Mouse (Mus musculus): Measurements from ENCODE around the gene Inka2. TPM values are rescaled to one million over a fixed set of nuclear protein-coding genes. Genes with fewer than 3 reads are reported as not detected.

The Inka2 gene
- 4.0 and 4.8 TPM in 2 replicates for polyA plus RNA-seq (2015; fragmentation: Nextera tagmentation; extraction: Ambion mirVana)

DNA sequence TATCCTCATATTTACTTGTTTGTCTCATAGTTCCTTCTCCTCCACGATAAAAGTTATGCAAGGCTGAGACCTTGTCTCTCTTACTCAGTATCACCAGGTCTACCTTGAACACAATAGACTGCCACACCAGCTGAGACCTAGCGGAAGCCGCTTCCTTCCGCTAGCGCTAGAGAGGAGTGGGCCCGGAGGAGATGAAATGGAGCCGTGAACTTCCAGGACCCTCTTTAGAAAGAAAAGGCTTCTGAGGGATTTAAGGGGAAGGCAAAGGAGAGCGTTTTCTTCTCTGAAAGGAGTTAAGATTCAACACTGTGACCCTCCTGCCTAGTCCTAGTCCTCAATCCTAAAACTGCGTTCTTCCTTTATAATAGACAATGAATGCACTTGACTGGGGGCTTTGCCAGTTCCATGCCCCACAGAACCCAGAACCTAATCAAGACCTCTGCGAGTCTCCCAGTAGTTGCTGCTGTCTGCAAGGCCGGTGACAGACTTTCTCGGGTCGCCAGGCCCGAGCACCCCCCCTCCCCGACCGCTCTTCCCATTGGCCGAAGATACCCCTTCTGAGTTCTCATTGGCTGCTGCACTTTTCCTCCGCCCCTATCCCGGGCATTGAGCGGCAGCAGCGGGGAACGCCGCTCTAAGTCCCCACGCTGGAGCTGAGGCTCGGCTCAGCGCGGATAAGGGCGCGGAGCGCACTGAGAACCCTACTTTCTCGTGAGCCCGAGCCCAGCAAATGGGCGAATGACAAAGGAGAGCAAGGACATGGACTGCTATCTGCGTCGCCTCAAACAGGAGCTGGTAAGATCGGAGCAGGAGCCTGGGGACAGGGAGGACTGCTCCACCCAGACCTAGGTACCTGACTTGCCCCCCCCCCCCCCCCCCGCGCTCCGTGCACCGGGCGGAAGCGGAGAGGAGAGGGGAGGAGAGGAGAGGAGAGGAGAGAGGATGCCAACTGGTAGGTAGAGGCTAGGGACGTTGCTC is at the start of gene Inka2:
TSS of gene Inka2 (plus strand) at position 569 of the 978 bp plus-strand sequence.
- Histone ChIP-seq H3K36me3 (no peaks in the 10 kb centered on the region), H3K4me2 (peak within 1 kb of the TSS; percentile 91), H3K9me3 (no peaks in the 10 kb centered on the region), H3K4me3 (peak within 1 kb of the TSS; percentile 52), H3K27me3 (peaks cover 50% of the 10 kb centered on the region), H3K27ac (replicated peaks) (peak within 1 kb of the TSS; percentile 71), H3K9ac (peak within 1 kb of the TSS; percentile 74), H3K4me1 (replicated peaks) (peaks cover 44% of the 10 kb centered on the region)
- WGBS = 2% methylated on average over 39 of the region's 43 CpGs
- peak; percentile 96 for ATAC-seq (ENCODE audit: low read depth)

DNA sequence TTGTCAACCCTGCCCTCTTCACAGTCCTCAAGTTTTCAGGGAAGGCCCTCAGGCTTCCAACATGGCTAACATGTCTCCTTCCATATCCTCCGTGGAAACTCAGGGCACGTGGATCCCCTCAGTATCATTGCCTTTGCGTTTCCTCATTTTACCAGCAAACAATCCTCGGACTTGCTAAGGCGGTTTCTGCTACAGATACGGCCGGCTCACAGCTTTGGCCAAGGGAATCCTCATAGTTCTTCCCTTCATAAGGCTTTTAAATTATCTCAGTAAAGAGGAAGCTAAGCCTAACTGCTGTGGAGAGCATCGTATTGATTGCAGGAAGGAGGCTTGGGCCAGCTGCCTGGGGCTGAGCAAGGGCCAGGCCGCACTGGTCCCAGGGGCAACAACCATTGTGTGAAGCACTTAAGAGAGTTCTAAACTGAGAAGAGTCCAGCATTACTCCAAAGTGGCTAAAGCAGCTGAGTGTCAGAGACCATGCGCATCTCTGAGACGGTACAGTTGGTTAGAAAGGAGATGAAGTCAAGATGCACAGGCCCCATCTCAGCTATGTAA is 49.3 kb upstream of the Inka2 start:
- Histone ChIP-seq H3K36me3 (no peaks in the 10 kb centered on the region), H3K9ac (no peak overlapping the region), H3K9me3 (no peaks in the 10 kb centered on the region), H3K27me3 (no peaks in the 10 kb centered on the region), H3K4me3 (no peak overlapping the region), H3K4me2 (no peak overlapping the region), H3K27ac (replicated peaks) (no peak overlapping the region), H3K4me1 (replicated peaks) (no peaks in the 10 kb centered on the region)
- WGBS = 90% methylated on average over 11 of the region's 11 CpGs
- ATAC-seq (ENCODE audit: low read depth) = no peak

DNA sequence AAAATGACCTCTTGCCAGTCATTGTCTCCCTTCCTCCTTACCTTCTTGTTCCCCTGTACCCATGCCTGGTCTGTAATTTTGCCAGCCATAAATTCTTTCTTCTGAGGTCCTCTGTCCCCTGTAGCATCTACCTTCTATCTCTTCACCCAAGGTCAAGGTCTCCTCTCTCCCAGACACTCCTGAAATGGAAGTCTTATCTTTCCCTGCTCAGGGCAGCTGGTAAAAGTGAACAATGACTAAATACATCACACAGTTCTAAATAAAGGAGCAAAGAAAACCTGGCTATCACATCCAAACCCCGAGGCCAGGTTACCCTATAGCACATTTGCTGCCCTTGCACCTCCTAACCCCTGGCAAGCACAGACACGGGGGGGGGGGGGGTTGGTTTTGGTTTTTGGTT is 43.9 kb upstream of the Inka2 start:
- WGBS = 68% methylated on average over 2 of the region's 2 CpGs
- ATAC-seq (ENCODE audit: low read depth) = no peak
- Histone ChIP-seq H3K27me3 (no peaks in the 10 kb centered on the region), H3K4me1 (replicated peaks) (no peaks in the 10 kb centered on the region), H3K27ac (replicated peaks) (no peak overlapping the region), H3K36me3 (no peaks in the 10 kb centered on the region), H3K4me2 (no peak overlapping the region), H3K9me3 (no peaks in the 10 kb centered on the region), H3K4me3 (no peak overlapping the region), H3K9ac (no peak overlapping the region)

DNA sequence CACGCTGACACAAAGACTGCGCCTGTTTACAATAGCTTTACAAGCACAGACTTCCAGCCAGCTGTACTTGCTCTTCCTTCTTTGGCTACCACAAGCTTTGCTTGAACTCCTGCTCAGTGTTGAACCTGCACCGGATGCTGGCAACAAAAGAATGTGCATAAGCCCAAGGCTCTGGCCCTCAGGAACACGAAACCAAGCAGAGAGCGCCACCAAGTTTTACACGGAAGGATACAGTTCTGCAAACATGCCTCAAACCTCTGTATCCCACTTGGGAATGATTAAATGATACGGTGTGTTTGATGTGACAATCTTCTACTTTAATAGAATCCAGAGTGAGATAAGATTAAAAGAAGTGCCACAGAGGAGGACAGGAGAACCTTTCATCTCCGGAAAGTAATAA is 41.4 kb upstream of the Inka2 start:
- 88% methylated on average over 8 of the region's 8 CpGs for WGBS
- Histone ChIP-seq H3K4me1 (replicated peaks) (no peaks in the 10 kb centered on the region), H3K9me3 (no peaks in the 10 kb centered on the region), H3K9ac (no peak overlapping the region), H3K27ac (replicated peaks) (no peak overlapping the region), H3K4me3 (no peak overlapping the region), H3K36me3 (no peaks in the 10 kb centered on the region), H3K27me3 (no peaks in the 10 kb centered on the region), H3K4me2 (no peak overlapping the region)
- ATAC-seq (ENCODE audit: low read depth) = no peak

DNA sequence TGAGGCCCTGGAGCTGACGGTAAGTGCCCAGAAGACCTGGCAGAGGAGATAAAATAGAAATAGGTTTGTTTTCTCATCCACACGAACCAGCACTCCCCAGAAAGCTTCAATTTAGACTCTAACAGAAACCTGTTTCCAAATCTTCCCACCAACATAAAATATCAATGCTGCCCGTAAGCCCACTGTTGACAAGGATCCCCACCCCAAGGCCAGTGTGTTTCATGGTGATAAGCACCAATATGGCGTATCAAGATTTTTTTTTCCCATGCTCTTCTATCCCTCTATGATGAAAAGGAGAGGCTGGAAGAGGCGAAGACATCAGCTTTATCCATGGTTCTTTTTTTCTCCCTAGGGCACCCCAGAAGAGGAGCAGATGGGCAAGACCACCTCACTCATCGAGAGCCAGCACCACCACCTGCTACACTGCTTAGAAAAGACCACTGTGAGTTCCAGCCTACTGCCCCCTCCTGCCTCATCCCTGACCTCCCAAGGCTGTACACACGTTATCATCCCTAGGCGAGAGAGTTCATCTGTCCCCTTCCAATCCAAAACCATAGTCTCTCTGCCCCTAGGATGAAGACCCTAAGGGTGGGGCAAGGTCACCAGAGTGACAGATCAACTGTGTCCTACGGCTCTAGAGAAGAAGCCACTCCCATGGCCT is 39.2 kb upstream of the Inka2 start:
- Histone ChIP-seq H3K27ac (replicated peaks) (no peak overlapping the region), H3K4me2 (no peak overlapping the region), H3K4me1 (replicated peaks) (no peaks in the 10 kb centered on the region), H3K36me3 (no peaks in the 10 kb centered on the region), H3K4me3 (no peak overlapping the region), H3K9me3 (no peaks in the 10 kb centered on the region), H3K27me3 (no peaks in the 10 kb centered on the region), H3K9ac (no peak overlapping the region)
- 83% methylated on average over 9 of the region's 9 CpGs for WGBS
- ATAC-seq (ENCODE audit: low read depth) = no peak

DNA sequence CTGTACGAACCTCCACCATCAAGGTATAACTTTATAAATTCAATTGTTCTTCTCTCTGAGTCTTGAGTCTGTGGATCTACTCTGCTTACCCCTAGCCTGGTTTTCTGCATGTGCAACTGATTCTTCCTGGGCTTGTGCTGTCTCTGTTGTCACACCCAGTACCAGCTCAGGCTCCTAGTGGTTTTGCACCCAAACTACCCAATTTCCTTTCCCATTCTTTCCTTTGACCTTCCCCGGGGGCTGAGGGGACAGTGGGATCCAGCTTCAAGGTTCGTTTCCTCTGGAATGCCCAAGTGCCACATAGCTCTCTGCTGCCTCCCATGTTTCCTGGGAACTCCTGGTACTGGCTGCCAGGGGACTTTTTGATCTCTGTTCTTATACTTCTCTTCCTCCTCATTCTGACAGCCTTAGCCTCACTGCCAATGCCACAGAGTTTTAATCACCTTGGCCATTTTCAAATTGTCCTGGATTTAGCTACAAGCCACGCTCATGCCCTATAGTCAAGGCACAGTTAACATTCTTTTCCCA is 37.3 kb upstream of the Inka2 start:
- no peaks in the 10 kb centered on the region for H3K4me1 ChIP-seq (replicated peaks)
- no peak overlapping the region for H3K4me3 ChIP-seq
- no peak overlapping the region for H3K4me2 ChIP-seq
- ATAC-seq (ENCODE audit: low read depth) = no peak
- WGBS = 66% methylated on average over 4 of the region's 4 CpGs
- H3K36me3 ChIP-seq = no peaks in the 10 kb centered on the region
- no peaks in the 10 kb centered on the region for H3K27me3 ChIP-seq
- H3K9ac ChIP-seq = no peak overlapping the region
- no peak overlapping the region for H3K27ac ChIP-seq (replicated peaks)
- no peaks in the 10 kb centered on the region for H3K9me3 ChIP-seq

DNA sequence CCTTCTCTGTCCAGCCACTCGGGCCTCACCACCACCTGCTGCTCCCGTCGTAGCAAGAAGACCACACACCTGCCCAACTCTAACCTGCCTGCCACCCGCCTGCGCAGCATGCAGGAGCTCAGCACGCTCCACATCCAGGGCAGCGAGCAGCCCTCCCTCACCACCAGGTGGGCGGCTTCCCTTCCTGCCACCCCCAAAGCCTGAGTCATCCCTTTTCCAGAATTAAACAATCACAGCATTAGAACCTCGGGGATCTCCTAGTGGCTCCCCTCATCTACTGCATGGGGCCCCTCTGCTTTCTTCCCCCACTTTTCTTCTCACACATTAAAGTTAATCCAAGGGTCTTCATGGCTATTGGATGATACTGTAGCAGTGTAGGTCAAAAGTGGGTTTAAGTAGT is 36.2 kb upstream of the Inka2 start:
- no peak overlapping the region for H3K4me3 ChIP-seq
- H3K9me3 ChIP-seq = no peaks in the 10 kb centered on the region
- ATAC-seq (ENCODE audit: low read depth) = no peak
- H3K27me3 ChIP-seq = no peaks in the 10 kb centered on the region
- WGBS = 51% methylated on average over 9 of the region's 9 CpGs
- H3K27ac ChIP-seq (replicated peaks) = no peak overlapping the region
- no peak overlapping the region for H3K4me2 ChIP-seq
- no peaks in the 10 kb centered on the region for H3K4me1 ChIP-seq (replicated peaks)
- no peaks in the 10 kb centered on the region for H3K36me3 ChIP-seq
- no peak overlapping the region for H3K9ac ChIP-seq

DNA sequence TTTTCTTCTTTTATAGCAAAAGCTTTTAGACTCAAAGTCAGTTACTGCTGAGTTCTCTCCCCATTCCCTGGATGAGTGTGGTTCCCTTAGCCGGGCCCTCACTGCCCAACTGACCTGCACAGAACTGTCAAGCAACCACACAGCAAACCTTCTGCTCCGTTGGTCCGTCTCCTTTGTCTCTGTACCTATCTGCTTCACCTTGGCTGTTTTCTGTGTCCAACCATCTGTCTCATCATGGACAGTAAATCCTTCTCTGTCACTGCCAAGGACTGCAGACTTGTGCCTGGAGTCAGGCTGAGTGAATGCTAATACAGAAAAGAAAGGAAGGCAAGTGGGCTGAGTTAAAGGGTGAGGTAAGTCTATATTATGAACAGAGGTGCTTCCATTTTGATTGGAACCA is 34.6 kb upstream of the Inka2 start:
- no peak overlapping the region for H3K4me3 ChIP-seq
- no peaks in the 10 kb centered on the region for H3K36me3 ChIP-seq
- H3K9me3 ChIP-seq = no peaks in the 10 kb centered on the region
- no peaks in the 10 kb centered on the region for H3K4me1 ChIP-seq (replicated peaks)
- H3K9ac ChIP-seq = no peak overlapping the region
- no peak overlapping the region for H3K4me2 ChIP-seq
- H3K27me3 ChIP-seq = no peaks in the 10 kb centered on the region
- no peak for ATAC-seq (ENCODE audit: low read depth)
- no peak overlapping the region for H3K27ac ChIP-seq (replicated peaks)
- 93% methylated on average over 3 of the region's 3 CpGs for WGBS

DNA sequence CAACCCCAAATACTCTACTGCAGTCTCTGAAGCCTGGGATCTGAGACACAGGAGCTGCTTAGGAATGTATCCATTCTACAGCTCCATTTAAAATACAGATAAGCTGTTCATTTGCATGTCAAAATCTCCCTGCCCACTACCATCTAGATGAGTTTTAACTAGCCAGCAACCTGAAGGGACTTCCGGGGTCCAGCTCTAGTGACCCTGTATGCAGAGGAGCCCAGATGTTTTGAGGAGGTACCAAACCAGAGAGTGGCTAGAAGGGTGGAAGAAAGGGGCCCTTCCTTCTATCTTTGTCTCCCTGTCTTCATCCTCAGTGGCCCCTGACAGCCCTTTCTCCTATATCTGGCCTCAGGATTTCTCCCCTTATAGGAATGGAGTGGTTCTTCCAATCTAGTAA is 33.6 kb upstream of the Inka2 start:
- Histone ChIP-seq H3K4me2 (no peak overlapping the region), H3K27ac (replicated peaks) (no peak overlapping the region), H3K27me3 (no peaks in the 10 kb centered on the region), H3K9ac (no peak overlapping the region), H3K36me3 (no peaks in the 10 kb centered on the region), H3K4me1 (replicated peaks) (no peaks in the 10 kb centered on the region), H3K4me3 (no peak overlapping the region), H3K9me3 (no peaks in the 10 kb centered on the region)
- no peak for ATAC-seq (ENCODE audit: low read depth)
- 89% methylated on average over 1 of the region's 1 CpGs for WGBS

DNA sequence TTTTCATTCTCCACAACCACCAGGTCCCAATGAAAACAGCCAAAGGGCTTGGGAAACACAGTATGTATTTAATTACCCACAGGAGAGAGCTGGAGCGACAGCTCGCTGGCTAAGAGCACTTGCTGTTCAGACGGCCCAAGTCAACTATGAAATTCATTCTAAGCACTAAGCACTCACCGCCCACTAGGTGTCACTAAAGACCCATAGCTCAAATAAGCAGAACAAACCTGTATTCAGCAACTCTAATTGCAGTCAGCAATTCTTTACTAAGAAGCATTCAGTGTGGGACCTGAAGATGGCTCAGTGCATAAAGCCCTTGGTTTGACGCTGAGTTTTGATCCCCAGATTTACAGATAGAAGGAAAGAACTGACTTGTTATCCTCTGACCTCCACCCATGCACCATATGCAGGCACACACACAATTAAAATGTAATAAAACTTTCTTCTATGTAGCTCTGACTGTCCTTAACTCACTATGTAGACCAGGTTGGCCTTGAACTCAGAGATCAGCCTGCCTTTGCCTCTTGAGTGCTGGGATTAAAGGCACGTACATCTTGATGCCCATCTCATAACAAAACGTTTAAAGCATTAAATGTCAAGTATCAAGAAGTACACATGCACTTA is 29.7 kb upstream of the Inka2 start:
- H3K4me1 ChIP-seq (replicated peaks) = no peaks in the 10 kb centered on the region
- H3K9me3 ChIP-seq = no peaks in the 10 kb centered on the region
- H3K27me3 ChIP-seq = no peaks in the 10 kb centered on the region
- H3K4me2 ChIP-seq = no peak overlapping the region
- H3K36me3 ChIP-seq = peaks cover 25% of the 10 kb centered on the region
- no peak overlapping the region for H3K9ac ChIP-seq
- 22% methylated on average over 7 of the region's 7 CpGs for WGBS
- ATAC-seq (ENCODE audit: low read depth) = peak; percentile 84
- H3K27ac ChIP-seq (replicated peaks) = no peak overlapping the region
- no peak overlapping the region for H3K4me3 ChIP-seq

DNA sequence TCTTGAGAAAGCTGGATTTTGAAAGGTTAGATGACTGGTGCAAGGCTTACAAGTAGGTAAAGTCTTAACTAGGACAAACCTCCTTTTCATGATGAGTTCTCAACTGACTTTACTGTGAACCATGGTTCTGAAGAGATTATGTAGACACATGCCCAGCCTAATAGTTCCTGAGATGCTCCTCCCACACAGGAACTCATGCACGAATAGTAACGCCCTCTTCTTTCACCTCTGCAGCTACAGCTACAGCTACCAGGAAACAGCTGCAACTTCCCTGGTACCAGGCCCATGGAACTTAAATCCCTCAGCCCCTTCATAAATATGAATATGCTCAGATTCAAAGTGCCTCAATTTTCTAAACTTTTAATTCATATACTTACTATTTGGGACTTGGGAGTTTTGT is 28.5 kb upstream of the Inka2 start:
- no peak for ATAC-seq (ENCODE audit: low read depth)
- no peak overlapping the region for H3K9ac ChIP-seq
- 60% methylated on average over 2 of the region's 2 CpGs for WGBS
- H3K4me2 ChIP-seq = no peak overlapping the region
- H3K27ac ChIP-seq (replicated peaks) = no peak overlapping the region
- H3K27me3 ChIP-seq = no peaks in the 10 kb centered on the region
- no peak overlapping the region for H3K4me3 ChIP-seq
- H3K4me1 ChIP-seq (replicated peaks) = no peaks in the 10 kb centered on the region
- H3K36me3 ChIP-seq = peaks cover 34% of the 10 kb centered on the region
- no peaks in the 10 kb centered on the region for H3K9me3 ChIP-seq

DNA sequence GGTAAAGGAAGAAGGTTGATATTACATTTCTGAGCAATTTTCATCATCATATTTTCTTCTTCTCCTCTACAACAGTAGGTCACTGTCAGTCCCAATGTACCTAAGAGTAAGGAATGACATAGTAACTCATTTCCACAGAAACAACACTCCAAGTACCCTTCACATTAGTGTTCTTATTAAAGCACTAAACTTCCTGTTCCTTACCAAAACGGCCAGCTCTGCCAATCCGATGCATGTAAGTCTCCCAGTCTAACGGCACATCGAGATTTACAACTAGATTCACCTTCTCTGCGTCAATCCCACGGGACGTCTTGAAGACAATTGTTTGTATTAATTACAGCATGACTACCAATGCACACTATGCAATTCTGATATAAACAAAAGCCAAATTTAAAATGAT is 24.1 kb upstream of the Inka2 start:
- no peak for ATAC-seq (ENCODE audit: low read depth)
- 89% methylated on average over 7 of the region's 7 CpGs for WGBS
- no peak overlapping the region for H3K4me2 ChIP-seq
- no peaks in the 10 kb centered on the region for H3K9me3 ChIP-seq
- no peak overlapping the region for H3K27ac ChIP-seq (replicated peaks)
- no peaks in the 10 kb centered on the region for H3K27me3 ChIP-seq
- H3K36me3 ChIP-seq = peaks cover 67% of the 10 kb centered on the region
- H3K4me1 ChIP-seq (replicated peaks) = no peaks in the 10 kb centered on the region
- no peak overlapping the region for H3K4me3 ChIP-seq
- no peak overlapping the region for H3K9ac ChIP-seq

Data from neural tube, embryonic 13.5 days (tissue).